Mouse (Mus musculus) ES-Bruce4 (cell line): Measurements from ENCODE around the gene Ttc25. TPM values are rescaled to one million over a fixed set of nuclear protein-coding genes. Genes with fewer than 3 reads are reported as not detected.

Experiments used
- H3K27ac ChIP-seq: 2 replicates; pipeline ENCODE4 v1.5.1; 2012; ENCODE audit warnings: low read length, inconsistent platforms; ENCODE audit not compliant: insufficient read depth
- H3K27me3 ChIP-seq: 2 replicates; pipeline ENCODE4 v1.6.1; 2012; ENCODE audit warnings: mild to moderate bottlenecking, low read length, inconsistent platforms; ENCODE audit not compliant: control insufficient read depth, poor library complexity, insufficient read depth, severe bottlenecking
- H3K36me3 ChIP-seq: 2 replicates; pipeline ENCODE4 v1.6.1; 2012; ENCODE audit warnings: inconsistent platforms, mild to moderate bottlenecking, low read length, moderate library complexity; ENCODE audit not compliant: control insufficient read depth, poor library complexity, insufficient read depth, severe bottlenecking
- H3K4me1 ChIP-seq: one replicate; pipeline ENCODE4 v1.8.1; 2011; ENCODE audit warnings: low read length; ENCODE audit not compliant: control insufficient read depth, insufficient read depth
- H3K4me3 ChIP-seq: 2 replicates; pipeline ENCODE4 v1.5.1; 2011; ENCODE audit warnings: low read depth, mild to moderate bottlenecking, low read length
- H3K9ac ChIP-seq: 2 replicates; pipeline ENCODE4 v1.6.1; 2012; ENCODE audit warnings: low read depth, mild to moderate bottlenecking, inconsistent platforms; ENCODE audit not compliant: poor library complexity, severe bottlenecking
- H3K9me3 ChIP-seq: replicated peaks from 2 replicates; pipeline ENCODE4 v1.6.1; 2012; ENCODE audit warnings: mild to moderate bottlenecking, low read length, inconsistent platforms; ENCODE audit not compliant: control insufficient read depth, poor library complexity, insufficient read depth, severe bottlenecking
- CTCF ChIP-seq: IDR thresholded peaks from one replicate; pipeline ENCODE4 v1.8.1; 2011; ENCODE audit warnings: low read depth, low read length
- EP300 ChIP-seq: IDR thresholded peaks from 2 replicates; pipeline ENCODE4 v1.6.1; 2011; ENCODE audit warnings: low read depth, low read length; ENCODE audit not compliant: insufficient read depth
- POLR2A ChIP-seq: IDR thresholded peaks from one replicate; pipeline ENCODE4 v1.8.1; 2011; ENCODE audit warnings: low read length; ENCODE audit not compliant: insufficient read depth
- polyA plus RNA-seq: library from polyadenylated mRNA; stranded (reverse); fragments of >200 nt; gene quantifications from 2 replicates; pipeline ENCODE4 v1.2.4, GENCODE M21; 2011; ENCODE audit warnings: low read depth; ENCODE audit not compliant: missing spikeins, insufficient read depth, insufficient read length

The Ttc25 gene
- polyA plus RNA-seq, 1 experiment = 2.5 TPM

DNA sequence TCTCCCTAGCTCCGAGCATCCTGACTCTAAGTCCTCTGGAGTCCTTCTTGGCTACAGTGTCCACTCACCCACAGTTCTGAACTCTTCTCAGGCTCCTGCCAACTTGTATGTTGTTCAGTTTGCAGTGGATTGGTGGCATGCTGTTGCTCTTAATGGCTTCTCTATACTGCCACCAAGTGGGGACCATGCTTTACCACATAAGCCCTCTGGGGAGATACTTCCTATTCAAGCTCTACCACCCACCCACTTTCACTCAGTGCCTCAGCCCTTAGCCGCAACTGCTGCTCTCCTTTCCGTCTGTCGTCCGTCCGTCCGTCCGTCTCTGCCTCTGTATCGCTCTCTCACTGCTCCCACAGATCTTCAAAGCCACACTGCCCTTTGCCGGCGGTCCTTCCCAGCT is 10.2 kb downstream of the Ttc25 start:
- Histone ChIP-seq H3K36me3 (no peaks in the 10 kb centered on the region), H3K4me3 (peak overlapping the region; percentile 71), H3K27me3 (no peaks in the 10 kb centered on the region), H3K9ac (peak overlapping the region; percentile 50), H3K27ac (no peak overlapping the region), H3K9me3 (no peaks in the 10 kb centered on the region), H3K4me1 (peaks cover 3% of the 10 kb centered on the region)
- TF ChIP-seq CTCF = peak; percentile 28
- no peak for TF ChIP-seq POLR2A

DNA sequence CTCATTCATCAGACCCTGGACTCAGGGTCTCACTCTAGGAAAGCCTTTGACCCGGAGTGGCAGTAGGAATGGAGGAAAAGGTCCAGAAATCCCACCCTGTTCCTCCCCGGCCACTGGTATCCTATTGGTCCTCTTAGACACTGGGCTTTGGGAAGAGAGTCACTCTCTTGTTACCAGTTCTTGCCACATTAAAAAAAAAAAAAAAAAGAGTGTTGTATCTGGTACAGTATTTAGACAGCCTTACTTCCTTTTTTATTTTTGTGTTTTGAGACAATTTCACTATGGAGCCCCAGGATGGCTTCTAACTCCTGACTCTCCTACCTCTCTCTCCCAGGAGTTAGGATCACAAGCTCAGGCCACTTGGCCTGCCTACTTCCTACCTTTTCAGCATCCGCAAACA is 12.2 kb downstream of the Ttc25 start:
- Histone ChIP-seq H3K27me3 (no peaks in the 10 kb centered on the region), H3K4me1 (peaks cover 2% of the 10 kb centered on the region), H3K27ac (no peak overlapping the region), H3K36me3 (no peaks in the 10 kb centered on the region), H3K9me3 (no peaks in the 10 kb centered on the region), H3K4me3 (no peak overlapping the region), H3K9ac (no peak overlapping the region)
- no peak for TF ChIP-seq CTCF

GRCm38 (mm10) chr11:100559476-100559875 is 14.1 kb downstream of the Ttc25 start:
- TF ChIP-seq POLR2A (no peak), EP300 (peak; percentile 80; the same call in 1 of the 2 replicates)

GRCm38 (mm10) chr11:100561748-100562147 is 16.3 kb downstream of the Ttc25 start:
- Histone ChIP-seq H3K9ac (no peak overlapping the region), H3K36me3 (no peaks in the 10 kb centered on the region), H3K4me1 (peaks cover 2% of the 10 kb centered on the region), H3K9me3 (no peaks in the 10 kb centered on the region), H3K27ac (no peak overlapping the region), H3K4me3 (no peak overlapping the region), H3K27me3 (no peaks in the 10 kb centered on the region)
- TF ChIP-seq EP300 (no peak), CTCF (no peak), POLR2A (no peak)

More at GRCm38 (mm10) chr11:100559476-100559875, 14.1 kb downstream of the Ttc25 start:
- Histone ChIP-seq H3K27me3 (no peaks in the 10 kb centered on the region), H3K4me3 (no peak overlapping the region), H3K4me1 (peaks cover 2% of the 10 kb centered on the region), H3K9me3 (no peaks in the 10 kb centered on the region), H3K27ac (peak overlapping the region; percentile 42; the same call in 1 of the 2 replicates), H3K9ac (no peak overlapping the region), H3K36me3 (no peaks in the 10 kb centered on the region)

GRCm38 (mm10) chr11:100564297-100564696 is 18.9 kb downstream of the Ttc25 start:
- Histone ChIP-seq H3K9me3 (no peaks in the 10 kb centered on the region), H3K4me3 (0 out of 2 replicates have a peak overlapping the region, but pooled peaks have one; percentile 12), H3K4me1 (peaks cover 2% of the 10 kb centered on the region), H3K9ac (no peak overlapping the region), H3K27ac (no peak overlapping the region), H3K27me3 (no peaks in the 10 kb centered on the region), H3K36me3 (no peaks in the 10 kb centered on the region)
- TF ChIP-seq POLR2A (no peak), CTCF (no peak), EP300 (no peak)

GRCm38 (mm10) chr11:100564703-100565102 is 19.3 kb downstream of the Ttc25 start:
- no peak overlapping the region for H3K27ac ChIP-seq
- no peaks in the 10 kb centered on the region for H3K36me3 ChIP-seq
- H3K9ac ChIP-seq = no peak overlapping the region
- H3K27me3 ChIP-seq = no peaks in the 10 kb centered on the region
- H3K4me1 ChIP-seq = no peaks in the 10 kb centered on the region
- no peak for TF ChIP-seq EP300
- TF ChIP-seq POLR2A = no peak
- no peak for TF ChIP-seq CTCF
- H3K4me3 ChIP-seq = no peak overlapping the region
- no peaks in the 10 kb centered on the region for H3K9me3 ChIP-seq
